Mouse (Mus musculus): ENCODE measurements around the gene Rpa2. TPM values are rescaled to one million over a fixed set of nuclear protein-coding genes. Genes with fewer than 3 reads are reported as not detected.

Gene Rpa2
- polyA plus RNA-seq, 1 experiment from 2014 or later, result 94.9 TPM

- no peak overlapping the region for H3K9ac ChIP-seq (ENCODE audit: low read depth, low read length)
- H3K4me3 ChIP-seq (ENCODE audit: low read depth, low read length), result no peak overlapping the region
- ATAC-seq (ENCODE audit: low read depth) (no peak), DNase-seq (ENCODE audit: low spot score) (peak; percentile 19)
- H3K4me2 ChIP-seq (ENCODE audit: low read depth, low read length), result no peak overlapping the region
- 77% methylated on average over 8 of the region's 8 CpGs for WGBS
- H3K36me3 ChIP-seq (ENCODE audit: control insufficient read depth, insufficient read depth, low read length), result peaks cover 39% of the 10 kb centered on the region
- H3K9me3 ChIP-seq (ENCODE audit: control insufficient read depth, low read length), result peaks cover 13% of the 10 kb centered on the region; the same call in 1 of the 2 replicates
- no peaks in the 10 kb centered on the region for H3K27me3 ChIP-seq (replicated peaks; ENCODE audit: control insufficient read depth, insufficient read depth, low read length)
- H3K4me1 ChIP-seq (ENCODE audit: control insufficient read depth, insufficient read depth, low read length), result no peaks in the 10 kb centered on the region
- H3K27ac ChIP-seq (replicated peaks; ENCODE audit: low read depth, low read length), result no peak overlapping the region
Observed at GRCm38 (mm10) chr4:132823614-132824366, 55.7 kb downstream of the Rpa2 start.

Other genes starting within 250 kb of the Rpa2 start
- 984 and 996 TPM in 2 replicates for gene Atpif1, start 234.7 kb upstream of the Rpa2 start, polyA plus RNA-seq (2014; fragmentation: Nextera tagmentation; extraction: Ambion mirVana)
- 133 and 136 TPM in 2 replicates for gene Dnajc8, start 232.8 kb upstream of the Rpa2 start, polyA plus RNA-seq (2014; fragmentation: Nextera tagmentation; extraction: Ambion mirVana)
- gene Ptafr, start 204.3 kb upstream of the Rpa2 start, polyA plus RNA-seq (2014; fragmentation: Nextera tagmentation; extraction: Ambion mirVana), result 0.55 and 0.58 TPM in 2 replicates
- 25.1 and 25.5 TPM in 2 replicates for gene Eya3, start 129.3 kb upstream of the Rpa2 start, polyA plus RNA-seq (2014; fragmentation: Nextera tagmentation; extraction: Ambion mirVana)
- gene Xkr8, start 35.8 kb upstream of the Rpa2 start, polyA plus RNA-seq (2014; fragmentation: Nextera tagmentation; extraction: Ambion mirVana), result 6.9 and 9.4 TPM in 2 replicates
- 6.7 and 7.9 TPM in 2 replicates for gene Smpdl3b, start 11.1 kb upstream of the Rpa2 start, polyA plus RNA-seq (2014; fragmentation: Nextera tagmentation; extraction: Ambion mirVana)
- 1.3 and 2.1 TPM in 2 replicates for gene Themis2, start 28.1 kb downstream of the Rpa2 start, polyA plus RNA-seq (2014; fragmentation: Nextera tagmentation; extraction: Ambion mirVana)
- 61.3 and 67.9 TPM in 2 replicates for gene Ppp1r8, start 74.8 kb downstream of the Rpa2 start, polyA plus RNA-seq (2014; fragmentation: Nextera tagmentation; extraction: Ambion mirVana)
- gene Stx12, start 116.2 kb downstream of the Rpa2 start, polyA plus RNA-seq (2014; fragmentation: Nextera tagmentation; extraction: Ambion mirVana), result 69.2 and 73.2 TPM in 2 replicates
- gene Fam76a, start 154.2 kb downstream of the Rpa2 start, polyA plus RNA-seq (2014; fragmentation: Nextera tagmentation; extraction: Ambion mirVana), result 47.3 and 54.4 TPM in 2 replicates
- gene Fgr, start 205.8 kb downstream of the Rpa2 start, polyA plus RNA-seq (2014; fragmentation: Nextera tagmentation; extraction: Ambion mirVana), result 0.48 and 0.85 TPM in 2 replicates
- gene Ahdc1, start 242.9 kb downstream of the Rpa2 start, polyA plus RNA-seq (2014; fragmentation: Nextera tagmentation; extraction: Ambion mirVana), result 11.0 and 11.7 TPM in 2 replicates